Mouse (Mus musculus) small intestine, adult 2 months (tissue): ENCODE data around the gene Gldn. TPM values are rescaled to one million over a fixed set of nuclear protein-coding genes. Genes with fewer than 3 reads are reported as not detected.
A peak's percentile ranks its signal among the peaks of the same experiment; 100 is the strongest.

ENCODE experiments used
- H3K27ac ChIP-seq: fragments of 200-500 bp; 2 replicates; pipeline ENCODE4 v1.5.1; 2012; ENCODE audit warnings: low read depth, low read length, control low read depth, inconsistent platforms; ENCODE audit not compliant: insufficient read depth
- H3K27me3 ChIP-seq: fragments of 200-500 bp; 2 replicates; pipeline ENCODE4 v1.6.1; 2012; ENCODE audit warnings: mild to moderate bottlenecking, moderate library complexity, low read length, inconsistent platforms; ENCODE audit not compliant: control insufficient read depth, insufficient read depth
- H3K36me3 ChIP-seq: fragments of 200-500 bp; 2 replicates; pipeline ENCODE4 v1.6.1; 2012; ENCODE audit warnings: mild to moderate bottlenecking, low read length, control low read depth, inconsistent platforms; ENCODE audit not compliant: control insufficient read depth, insufficient read depth
- H3K4me1 ChIP-seq: fragments of 200-500 bp; 2 replicates; pipeline ENCODE4 v1.6.1; 2012; ENCODE audit warnings: low read length, inconsistent platforms, mixed read lengths; ENCODE audit not compliant: control insufficient read depth, insufficient read depth, insufficient read length
- H3K4me3 ChIP-seq: fragments of 200-500 bp; 2 replicates; pipeline ENCODE4 v1.5.1; 2012; ENCODE audit warnings: low read depth, mild to moderate bottlenecking, control low read depth, inconsistent platforms, low read length, moderate library complexity
- CTCF ChIP-seq: fragments of 200-500 bp; IDR thresholded peaks from 2 replicates; pipeline ENCODE4 v1.5.1; 2012; ENCODE audit warnings: low read depth, mild to moderate bottlenecking, control low read depth, inconsistent platforms, low read length, moderate library complexity, mixed read lengths; ENCODE audit not compliant: insufficient replicate concordance, insufficient read length; ENCODE audit errors: extremely low read depth
- POLR2A ChIP-seq: fragments of 200-500 bp; IDR thresholded peaks from 2 replicates; pipeline ENCODE4 v1.6.1; 2012; ENCODE audit warnings: low read depth, mild to moderate bottlenecking, control low read depth, inconsistent platforms, low read length, moderate library complexity
- WGBS: fragments of 180-500 bp; shearing (Covaris S2); methylation state at CpG from one replicate; pipeline ENCODE4 v1.1.7; 2018; 5-methylcytosine and 5-hydroxymethylcytosine counted together
- polyA plus RNA-seq: library from polyadenylated mRNA; depleted of rRNA; stranded (reverse); fragments of >200 nt; gene quantifications from 2 replicates; pipeline ENCODE4 v1.2.3, GENCODE M21; 2012; rRNA removed

Gldn gene
- polyA plus RNA-seq, 1 experiment, result not detected

DNA sequence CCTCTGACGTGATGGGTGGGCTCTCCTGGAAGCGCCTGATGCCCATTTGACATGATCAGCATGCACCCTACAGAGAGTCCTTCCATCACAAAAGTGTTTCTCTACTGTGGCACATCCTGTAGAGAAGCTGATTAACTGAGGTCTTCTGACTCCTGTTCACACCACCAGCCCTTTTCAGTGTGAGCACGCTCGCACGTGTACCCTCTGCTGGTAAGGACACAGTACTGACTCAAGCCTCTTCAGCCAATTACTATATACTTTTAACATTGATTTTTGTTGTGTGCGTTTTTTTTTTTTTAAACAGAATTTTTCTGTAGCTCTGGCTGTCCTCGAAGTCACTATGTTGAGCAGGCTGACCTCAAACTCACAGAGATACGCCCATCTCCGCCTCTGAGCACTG, 30.1 kb downstream of the Gldn start:
- TF ChIP-seq POLR2A (no peak), CTCF (no peak)
- 63% methylated on average over 9 of the region's 9 CpGs for WGBS
- H3K27me3 ChIP-seq, result no peaks in the 10 kb centered on the region
- no peak overlapping the region for H3K4me3 ChIP-seq
- no peaks in the 10 kb centered on the region for H3K36me3 ChIP-seq
- H3K27ac ChIP-seq, result no peak overlapping the region
- no peaks in the 10 kb centered on the region for H3K4me1 ChIP-seq

GRCm38 (mm10) chr9:54323456-54323855, 37.2 kb downstream of the Gldn start:
- WGBS, result 38% methylated on average over 8 of the region's 8 CpGs
- TF ChIP-seq CTCF, result peak; percentile 22; the same call in 1 of the 2 replicates
- no peak for TF ChIP-seq POLR2A
- Histone ChIP-seq H3K27ac (no peak overlapping the region), H3K36me3 (no peaks in the 10 kb centered on the region), H3K27me3 (no peaks in the 10 kb centered on the region), H3K4me1 (no peaks in the 10 kb centered on the region), H3K4me3 (no peak overlapping the region)

DNA sequence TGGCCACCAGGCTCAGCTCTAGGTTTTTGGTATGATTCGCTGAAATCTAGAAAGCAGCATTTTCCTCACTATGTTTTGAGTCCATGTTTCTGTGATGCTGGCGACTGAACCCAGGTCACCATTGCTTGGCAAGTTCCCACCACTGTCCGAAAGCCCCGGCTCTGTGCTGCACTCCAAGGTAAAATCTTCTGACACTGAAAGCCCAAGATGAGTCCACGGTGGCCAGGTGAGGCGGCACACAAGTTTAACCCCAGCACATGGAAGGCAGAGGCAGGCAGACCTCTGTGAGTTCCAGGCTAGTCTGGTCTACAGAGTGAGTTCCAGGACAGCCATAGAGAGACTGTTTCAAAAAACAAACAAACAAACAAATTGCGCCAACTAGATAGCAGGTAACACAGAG, 42.9 kb downstream of the Gldn start:
- no peaks in the 10 kb centered on the region for H3K27me3 ChIP-seq
- 87% methylated on average over 7 of the region's 7 CpGs for WGBS
- H3K4me3 ChIP-seq, result no peak overlapping the region
- no peaks in the 10 kb centered on the region for H3K36me3 ChIP-seq
- no peaks in the 10 kb centered on the region for H3K4me1 ChIP-seq
- no peak for TF ChIP-seq POLR2A
- TF ChIP-seq CTCF, result no peak
- H3K27ac ChIP-seq, result no peak overlapping the region

DNA sequence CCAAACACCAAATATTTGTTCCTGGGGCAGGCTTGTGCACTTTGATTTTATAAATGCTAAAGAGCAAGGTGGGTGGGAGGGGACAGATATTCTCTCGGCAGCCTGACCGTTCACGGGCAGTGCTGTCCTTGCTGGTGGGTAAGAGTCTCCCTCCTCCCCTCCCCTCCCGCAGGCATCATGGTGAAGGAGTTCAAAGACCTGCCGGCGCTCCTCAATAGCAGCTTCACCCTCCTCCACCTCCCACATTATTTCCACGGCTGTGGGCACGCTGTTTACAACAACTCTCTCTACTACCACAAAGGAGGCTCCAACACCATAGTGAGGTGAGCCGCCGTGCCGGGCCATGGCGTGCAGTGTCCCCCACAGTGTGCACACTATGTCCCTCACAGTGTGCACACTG, 49.3 kb downstream of the Gldn start:
- TF ChIP-seq POLR2A, result no peak
- no peak for TF ChIP-seq CTCF
- Histone ChIP-seq H3K4me1 (no peaks in the 10 kb centered on the region), H3K4me3 (no peak overlapping the region), H3K27me3 (no peaks in the 10 kb centered on the region), H3K27ac (no peak overlapping the region), H3K36me3 (no peaks in the 10 kb centered on the region)
- WGBS, result 79% methylated on average over 12 of the region's 12 CpGs

DNA sequence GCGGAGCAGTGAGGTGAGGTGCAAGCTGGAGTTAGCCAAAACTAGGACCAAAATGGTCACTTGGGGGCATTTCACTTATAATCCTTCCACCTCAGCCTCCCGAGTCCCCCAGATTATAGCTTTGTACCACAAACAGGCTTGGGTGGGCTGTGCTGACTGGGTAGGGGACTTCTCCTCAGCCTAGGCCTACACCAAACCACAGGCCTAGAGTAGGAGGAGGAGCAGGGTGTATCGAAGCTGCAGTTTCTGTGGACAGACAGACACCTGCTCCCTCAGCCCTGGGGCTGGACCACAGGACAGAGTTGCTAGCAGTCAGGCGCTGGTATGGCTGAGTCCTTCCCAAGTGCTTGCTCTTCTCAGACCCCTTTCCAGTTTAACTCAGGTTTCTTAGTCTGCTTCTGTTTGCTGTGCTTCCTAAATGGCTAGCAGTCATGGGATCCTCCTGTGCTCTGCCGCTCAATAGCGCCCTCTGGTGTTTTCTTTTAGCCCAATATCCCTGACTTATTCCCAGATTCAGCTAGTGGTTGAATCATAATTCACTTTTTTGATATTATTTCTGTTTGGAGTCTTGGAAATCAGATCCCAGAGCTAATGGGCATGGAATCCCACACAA, 50.4 kb downstream of the Gldn start:
- H3K4me3 ChIP-seq, result no peak overlapping the region
- WGBS, result 46% methylated on average over 6 of the region's 6 CpGs
- peak; percentile 53; the same call in 1 of the 2 replicates for TF ChIP-seq CTCF
- no peak for TF ChIP-seq POLR2A

GRCm38 (mm10) chr9:54342026-54342425, 55.7 kb downstream of the Gldn start:
- 65% methylated on average over 7 of the region's 7 CpGs for WGBS
- Histone ChIP-seq H3K36me3 (no peaks in the 10 kb centered on the region), H3K4me3 (no peak overlapping the region), H3K27ac (no peak overlapping the region), H3K4me1 (no peaks in the 10 kb centered on the region), H3K27me3 (no peaks in the 10 kb centered on the region)
- TF ChIP-seq POLR2A, result no peak

More for the DNA sequence above, 50.4 kb downstream of the Gldn start:
- no peaks in the 10 kb centered on the region for H3K36me3 ChIP-seq
- H3K27me3 ChIP-seq, result no peaks in the 10 kb centered on the region
- no peaks in the 10 kb centered on the region for H3K4me1 ChIP-seq
- no peak overlapping the region for H3K27ac ChIP-seq

GRCm38 (mm10) chr9:54356756-54357155, 70.5 kb downstream of the Gldn start:
- Histone ChIP-seq H3K4me3 (no peak overlapping the region), H3K36me3 (no peaks in the 10 kb centered on the region), H3K4me1 (no peaks in the 10 kb centered on the region), H3K27me3 (no peaks in the 10 kb centered on the region), H3K27ac (no peak overlapping the region)
- WGBS, result 96% methylated on average over 8 of the region's 8 CpGs
- TF ChIP-seq POLR2A (no peak), CTCF (no peak)

Other genes starting within 250 kb of the Gldn start
- 1.2 and 3.2 TPM in 2 replicates for gene Tnfaip8l3, start 218.1 kb upstream of the Gldn start, polyA plus RNA-seq
- gene Cyp19a1, start 18.4 kb upstream of the Gldn start, polyA plus RNA-seq, result not detected in 2 replicates
- 0.51 and 0.63 TPM in 2 replicates for gene Dmxl2, start 215.1 kb downstream of the Gldn start, polyA plus RNA-seq